In genomic region chr11:63213043-63213442, GRCm38 (mm10) we compare ENCODE assay signal across 8 mouse cellular contexts.
A peak's percentile ranks its signal among the peaks of the same experiment; 100 is the strongest.
DNase-seq lines count a peak whose midpoint lies in the region; TF ChIP-seq lines count a peak whose summit lies in the region.

No protein-coding gene starts in this region.

- no peak overlapping the region for H3K4me3 ChIP-seq in cortical plate, adult 2 months (ENCODE audit: insufficient read depth, low read length)

- DNase-seq in 416B (ENCODE audit: low read depth) = peak; percentile 31
- DNase-seq in WW6 (ENCODE audit: low read depth, low spot score) = peak; percentile 67
- peak; percentile 11 for DNase-seq in gastrocnemius, postnatal 25 days
- DNase-seq in layer of hippocampus, adult 18-20 months (ENCODE audit: low spot score in 2 of 2) = peak; percentile 60 to 85
- peak; percentile 87 for DNase-seq in lung, postnatal 10 days
- peak; percentile 51 for DNase-seq in retina, postnatal 7 days (ENCODE audit: low read depth, low spot score)
- DNase-seq in urinary bladder, adult 2 months (ENCODE audit: low spot score) = peak; percentile 55

- H3K4me1 ChIP-seq in cortical plate, adult 2 months (ENCODE audit: control insufficient read depth, insufficient read depth, low read length) = no peaks in the 10 kb centered on the region

- no peak overlapping the region for H3K27ac ChIP-seq in cortical plate, adult 2 months (ENCODE audit: insufficient read depth, low read length)

- TF ChIP-seq CTCF in cortical plate, adult 2 months (IDR thresholded peaks at IDR 0.05; ENCODE audit: extremely low read depth, insufficient read depth, low read length) = peak; percentile 90

- TF ChIP-seq POLR2A in cortical plate, adult 2 months (IDR thresholded peaks at IDR 0.05; ENCODE audit: extremely low read depth, insufficient read depth, low read length) = no peak

Comparison
In these comparisons a context has a peak if more than half of its experiments do, and no peak if none do; other contexts are left out.
1. DNase-seq: peak in every context shown above with its lines; median percentile 87 in lung, postnatal 10 days; 72 in layer of hippocampus, adult 18-20 months; 67 in WW6; 55 in urinary bladder, adult 2 months; 51 in retina, postnatal 7 days; 31 in 416B; 11 in gastrocnemius, postnatal 25 days.